Mouse (Mus musculus) forebrain, embryonic 15.5 days (tissue): Measurements from ENCODE around the gene Sys1. TPM values are rescaled to one million over a fixed set of nuclear protein-coding genes. Genes with fewer than 3 reads are reported as not detected.

ENCODE experiments used
- ATAC-seq: fragments of 200-750 bp; cut with Nextera tagmentation; replicated peaks from 2 replicates; pipeline ENCODE4 v1.8.0; 2017; ENCODE audit warnings: mild to moderate bottlenecking, moderate TSS enrichment, moderate library complexity
- H3K27ac ChIP-seq: fragments of 300-500 bp; sonication (generic); replicated peaks from 2 replicates; pipeline ENCODE4 v1.5.1; 2015; ENCODE audit warnings: mild to moderate bottlenecking, inconsistent platforms
- H3K27me3 ChIP-seq: fragments of 300-500 bp; sonication (generic); 2 replicates; pipeline ENCODE4 v1.6.1; 2015; ENCODE audit warnings: inconsistent platforms
- H3K36me3 ChIP-seq: fragments of 300-500 bp; sonication (generic); 2 replicates; pipeline ENCODE4 v1.6.1; 2015; ENCODE audit warnings: mild to moderate bottlenecking, inconsistent platforms
- H3K4me1 ChIP-seq: fragments of 300-500 bp; sonication (generic); 2 replicates; pipeline ENCODE4 v1.6.1; 2015; ENCODE audit warnings: inconsistent platforms
- H3K4me2 ChIP-seq: fragments of 300-500 bp; sonication (generic); replicated peaks from 2 replicates; pipeline ENCODE4 v1.6.1; 2015; ENCODE audit warnings: mild to moderate bottlenecking, inconsistent platforms
- H3K4me3 ChIP-seq: fragments of 300-500 bp; sonication (generic); 2 replicates; pipeline ENCODE4 v1.5.1; 2015; ENCODE audit warnings: mild to moderate bottlenecking, inconsistent platforms
- H3K9ac ChIP-seq: fragments of 300-500 bp; sonication (generic); replicated peaks from 2 replicates; pipeline ENCODE4 v1.6.1; 2015; ENCODE audit warnings: mild to moderate bottlenecking, inconsistent platforms
- H3K9me3 ChIP-seq: fragments of 300-500 bp; sonication (generic); 2 replicates; pipeline ENCODE4 v1.6.1; 2016; ENCODE audit warnings: inconsistent platforms
- WGBS: fragments of 180-500 bp; shearing (Covaris S2); methylation state at CpG from one replicate; pipeline ENCODE4 v1.1.7; 2015; ENCODE audit warnings: mixed read lengths; 5-methylcytosine and 5-hydroxymethylcytosine counted together
- polyA plus RNA-seq: library from polyadenylated mRNA; unstranded; fragments of >200 nt; fragmentation: Nextera tagmentation; extraction: Ambion mirVana; gene quantifications from 2 replicates; pipeline ENCODE4 v1.2.1, GENCODE M21; 2015

Gene Sys1
- polyA plus RNA-seq, 1 experiment from 2014 or later, result 76.6 TPM

DNA sequence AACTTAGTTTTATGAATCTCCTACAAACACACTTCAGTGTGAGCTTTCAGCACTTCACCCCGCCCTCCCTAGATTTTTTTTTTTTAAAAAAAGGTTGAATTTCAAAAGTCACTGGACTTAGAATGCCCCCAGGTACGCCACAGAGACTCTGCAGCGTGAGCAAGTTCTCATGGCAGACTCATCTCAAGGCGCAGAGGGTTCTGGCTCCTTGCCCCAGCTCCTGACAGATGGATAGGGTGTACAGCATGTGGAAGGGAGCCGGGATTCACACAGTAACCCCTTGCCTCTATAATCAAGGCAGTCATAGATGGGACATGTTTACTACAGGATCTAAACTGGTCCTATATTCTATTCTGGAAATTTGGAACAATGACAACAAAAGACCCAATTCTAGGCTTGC lies 31.4 kb upstream of the Sys1 start:
- Histone ChIP-seq H3K27ac (no peak overlapping the region), H3K9me3 (no peaks in the 10 kb centered on the region), H3K4me3 (no peak overlapping the region), H3K9ac (no peak overlapping the region), H3K36me3 (no peaks in the 10 kb centered on the region), H3K27me3 (no peaks in the 10 kb centered on the region), H3K4me1 (no peaks in the 10 kb centered on the region), H3K4me2 (no peak overlapping the region)
- no peak for ATAC-seq
- WGBS, result 77% methylated on average over 5 of the region's 5 CpGs

DNA sequence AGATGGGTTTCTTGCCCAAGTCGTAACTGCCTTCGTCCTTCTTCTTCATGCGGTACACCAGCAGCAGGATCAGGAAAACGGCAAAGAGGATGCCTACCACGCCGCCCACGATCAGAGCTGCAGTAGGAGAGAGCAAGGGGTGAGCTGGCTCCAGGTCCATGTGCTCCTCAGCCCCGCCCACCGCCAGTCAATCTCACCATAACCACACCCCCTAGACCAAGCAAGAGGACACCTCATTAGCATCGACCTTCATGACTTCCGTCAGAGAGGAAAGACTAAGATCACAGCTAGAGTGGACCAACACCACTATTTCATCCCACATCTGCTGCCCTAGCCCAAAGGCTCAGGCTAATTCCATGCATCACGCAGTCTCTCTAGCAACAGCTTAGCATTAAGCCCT lies 30.6 kb upstream of the Sys1 start:
- H3K9ac ChIP-seq, result no peak overlapping the region
- no peak for ATAC-seq
- no peaks in the 10 kb centered on the region for H3K27me3 ChIP-seq
- no peaks in the 10 kb centered on the region for H3K36me3 ChIP-seq
- H3K9me3 ChIP-seq, result no peaks in the 10 kb centered on the region
- no peaks in the 10 kb centered on the region for H3K4me1 ChIP-seq
- 43% methylated on average over 12 of the region's 12 CpGs for WGBS
- H3K27ac ChIP-seq, result no peak overlapping the region
- no peak overlapping the region for H3K4me2 ChIP-seq
- H3K4me3 ChIP-seq, result no peak overlapping the region

DNA sequence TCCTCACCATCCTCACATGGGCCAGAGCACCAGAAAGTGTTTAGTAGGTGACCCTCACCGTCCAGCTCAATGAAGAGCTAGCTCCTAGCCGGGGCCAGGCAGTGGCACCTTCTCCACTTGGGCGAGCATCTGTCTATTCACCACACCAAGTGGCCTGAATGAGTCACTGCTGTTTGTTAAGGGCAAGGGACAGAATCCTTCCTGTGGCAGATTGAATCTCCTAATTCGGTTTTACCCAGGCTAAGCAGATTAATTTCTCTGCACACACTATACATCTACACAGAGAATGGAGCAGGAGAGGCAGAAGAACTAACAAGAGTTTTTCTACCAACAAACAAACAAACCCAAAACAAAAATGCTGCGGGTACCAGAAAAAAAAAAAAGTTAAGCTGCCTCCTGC lies 29.8 kb upstream of the Sys1 start:
- Histone ChIP-seq H3K4me1 (no peaks in the 10 kb centered on the region), H3K36me3 (no peaks in the 10 kb centered on the region), H3K27me3 (no peaks in the 10 kb centered on the region), H3K27ac (no peak overlapping the region), H3K9ac (no peak overlapping the region), H3K4me2 (no peak overlapping the region), H3K4me3 (no peak overlapping the region), H3K9me3 (no peaks in the 10 kb centered on the region)
- 86% methylated on average over 5 of the region's 5 CpGs for WGBS
- no peak for ATAC-seq

GRCm38 (mm10) chr2:164428451-164428850 lies 28.3 kb upstream of the Sys1 start:
- no peak for ATAC-seq

GRCm38 (mm10) chr2:164429881-164430615 lies 26.7 kb upstream of the Sys1 start:
- ATAC-seq, result no peak
- Histone ChIP-seq H3K27me3 (no peaks in the 10 kb centered on the region), H3K9me3 (no peaks in the 10 kb centered on the region), H3K36me3 (no peaks in the 10 kb centered on the region), H3K4me2 (no peak overlapping the region), H3K27ac (no peak overlapping the region), H3K4me3 (no peak overlapping the region), H3K4me1 (no peaks in the 10 kb centered on the region), H3K9ac (no peak overlapping the region)
- 46% methylated on average over 15 of the region's 15 CpGs for WGBS

More at GRCm38 (mm10) chr2:164428451-164428850, 28.3 kb upstream of the Sys1 start:
- Histone ChIP-seq H3K27ac (no peak overlapping the region), H3K9me3 (no peaks in the 10 kb centered on the region), H3K27me3 (no peaks in the 10 kb centered on the region), H3K4me2 (no peak overlapping the region), H3K4me1 (no peaks in the 10 kb centered on the region), H3K4me3 (no peak overlapping the region), H3K9ac (no peak overlapping the region), H3K36me3 (no peaks in the 10 kb centered on the region)
- 42% methylated on average over 5 of the region's 5 CpGs for WGBS

- 17% methylated on average over 7 of the region's 7 CpGs for WGBS
- H3K27me3 ChIP-seq, result no peaks in the 10 kb centered on the region
Observed at GRCm38 (mm10) chr2:164430697-164431096, 26.1 kb upstream of the Sys1 start.

GRCm38 (mm10) chr2:164431676-164432465 lies 24.9 kb upstream of the Sys1 start:
- Histone ChIP-seq H3K9me3 (no peaks in the 10 kb centered on the region), H3K27ac (no peak overlapping the region), H3K9ac (no peak overlapping the region), H3K4me3 (no peak overlapping the region), H3K36me3 (no peaks in the 10 kb centered on the region), H3K4me1 (no peaks in the 10 kb centered on the region), H3K4me2 (no peak overlapping the region), H3K27me3 (no peaks in the 10 kb centered on the region)
- ATAC-seq, result no peak
- 68% methylated on average over 9 of the region's 9 CpGs for WGBS

More at GRCm38 (mm10) chr2:164430697-164431096, 26.1 kb upstream of the Sys1 start:
- no peak overlapping the region for H3K4me3 ChIP-seq
- no peak for ATAC-seq
- H3K27ac ChIP-seq, result no peak overlapping the region
- H3K4me1 ChIP-seq, result no peaks in the 10 kb centered on the region
- H3K4me2 ChIP-seq, result no peak overlapping the region
- H3K9me3 ChIP-seq, result no peaks in the 10 kb centered on the region
- no peaks in the 10 kb centered on the region for H3K36me3 ChIP-seq
- no peak overlapping the region for H3K9ac ChIP-seq

- Histone ChIP-seq H3K4me3 (no peak overlapping the region), H3K4me2 (no peak overlapping the region), H3K9ac (no peak overlapping the region), H3K4me1 (no peaks in the 10 kb centered on the region), H3K27me3 (no peaks in the 10 kb centered on the region), H3K9me3 (no peaks in the 10 kb centered on the region), H3K27ac (no peak overlapping the region), H3K36me3 (no peaks in the 10 kb centered on the region)
- ATAC-seq, result no peak
- WGBS, result 43% methylated on average over 22 of the region's 22 CpGs
Observed at GRCm38 (mm10) chr2:164432541-164433191, 24.1 kb upstream of the Sys1 start.

GRCm38 (mm10) chr2:164433278-164433895 lies 23.4 kb upstream of the Sys1 start:
- Histone ChIP-seq H3K27me3 (no peaks in the 10 kb centered on the region), H3K36me3 (no peaks in the 10 kb centered on the region), H3K27ac (no peak overlapping the region), H3K4me2 (no peak overlapping the region), H3K4me3 (no peak overlapping the region), H3K9ac (no peak overlapping the region), H3K4me1 (no peaks in the 10 kb centered on the region), H3K9me3 (no peaks in the 10 kb centered on the region)
- ATAC-seq, result no peak
- 89% methylated on average over 9 of the region's 9 CpGs for WGBS

GRCm38 (mm10) chr2:164434681-164435080 lies 22.1 kb upstream of the Sys1 start:
- ATAC-seq, result no peak
- H3K9me3 ChIP-seq, result no peaks in the 10 kb centered on the region
- H3K36me3 ChIP-seq, result no peaks in the 10 kb centered on the region
- no peak overlapping the region for H3K4me3 ChIP-seq
- H3K4me2 ChIP-seq, result no peak overlapping the region
- no peak overlapping the region for H3K9ac ChIP-seq
- H3K4me1 ChIP-seq, result no peaks in the 10 kb centered on the region
- no peaks in the 10 kb centered on the region for H3K27me3 ChIP-seq
- no peak overlapping the region for H3K27ac ChIP-seq
- 93% methylated on average over 3 of the region's 3 CpGs for WGBS

DNA sequence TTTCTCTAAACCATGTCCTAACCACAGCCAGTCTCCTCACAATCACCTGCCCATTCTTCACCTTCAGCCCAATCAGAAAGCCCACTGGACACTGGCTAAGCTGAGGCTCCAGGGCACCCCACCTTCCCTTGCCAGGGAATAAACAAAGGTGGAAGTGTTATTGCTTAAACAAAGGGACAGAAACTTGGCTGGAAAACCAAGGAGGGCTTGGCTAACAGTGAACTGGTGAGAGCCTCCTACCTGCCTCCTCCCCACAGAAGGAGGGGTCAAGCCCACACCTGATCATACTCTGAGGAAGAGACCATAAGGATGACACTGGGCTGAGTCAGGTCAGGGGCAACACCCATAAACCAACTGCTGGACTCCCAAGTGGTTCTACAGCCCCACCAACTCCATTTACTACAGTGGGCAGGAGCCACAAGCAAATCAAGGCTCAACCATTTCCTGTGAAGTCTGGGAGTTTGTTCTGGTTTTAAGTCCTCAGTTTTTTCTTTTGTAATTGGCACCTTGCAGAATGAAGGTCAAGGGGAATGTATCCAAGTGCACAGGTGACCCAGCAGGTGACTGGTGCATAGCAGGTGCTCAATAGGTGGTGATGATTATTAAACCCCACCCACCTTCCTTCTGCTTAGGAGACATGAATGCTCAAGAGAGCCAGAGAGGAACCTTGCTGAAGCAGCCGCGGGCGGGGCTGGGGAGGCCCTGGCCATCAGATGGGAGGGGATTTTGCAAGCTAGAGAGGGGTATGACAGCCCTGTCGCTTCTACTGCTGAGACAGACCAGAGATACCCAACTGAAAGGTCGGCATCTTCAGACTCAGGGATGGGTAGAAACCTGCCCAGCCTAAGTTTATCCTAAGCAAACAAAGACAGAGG lies 21.3 kb upstream of the Sys1 start:
- 61% methylated on average over 5 of the region's 5 CpGs for WGBS
- H3K27me3 ChIP-seq, result no peaks in the 10 kb centered on the region

More for the DNA sequence above, 21.3 kb upstream of the Sys1 start:
- Histone ChIP-seq H3K27ac (no peak overlapping the region), H3K4me1 (no peaks in the 10 kb centered on the region), H3K36me3 (no peaks in the 10 kb centered on the region), H3K4me3 (no peak overlapping the region), H3K9ac (no peak overlapping the region), H3K4me2 (no peak overlapping the region), H3K9me3 (no peaks in the 10 kb centered on the region)
- ATAC-seq, result no peak
